11 mouse cellular contexts compared by ENCODE assay signal in the genomic region with DNA sequence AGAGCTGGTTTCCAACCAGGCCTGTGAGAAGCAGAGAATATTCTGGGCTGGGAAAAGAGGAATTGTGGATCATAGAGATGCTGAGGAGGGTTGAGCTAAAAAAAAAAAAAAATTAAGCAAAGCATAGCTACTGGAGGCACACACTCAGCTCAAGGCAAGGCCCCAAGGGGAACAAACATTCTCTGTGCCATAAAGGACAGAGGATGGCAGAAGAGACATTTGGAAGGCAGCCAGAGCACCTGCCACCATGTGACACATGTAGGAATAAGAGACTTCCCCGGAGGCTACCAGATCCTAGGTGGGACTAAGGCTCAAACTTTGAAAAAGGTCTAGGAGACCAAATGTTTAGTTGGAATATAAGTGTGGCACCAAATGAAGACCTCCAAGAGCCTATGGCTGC.
DNase-seq lines count a peak whose midpoint lies in the region; ATAC-seq and TF ChIP-seq lines count a peak whose summit lies in the region.
"Had no signal": no experiment of that assay in that cellular context is flagged by ENCODE, and none has a peak within 500 bp of the region (broad histone marks: within the 10 kb centered on the region; RNA-seq: fewer than 3 reads in every experiment).

No protein-coding gene starts in this region.

- no peak for ATAC-seq in hindbrain, embryonic 12.5 days (ENCODE audit: low FRiP score)
- no peak for ATAC-seq in hindbrain, embryonic 11.5 days (ENCODE audit: low FRiP score)
- no peak for ATAC-seq in forebrain, postnatal 0 days
- 0 out of 2 replicates have a peak, but pooled peaks have one; percentile 18 for ATAC-seq in midbrain, embryonic 13.5 days
- no peak for ATAC-seq in erythroid progenitor cell, adult 5-6 weeks (replicated peaks; ENCODE audit: low FRiP score, poor library complexity, severe bottlenecking)

- WGBS in hindbrain, embryonic 12.5 days, result 77% methylated on average over 1 of the region's 1 CpGs
- 81% methylated on average over 1 of the region's 1 CpGs for WGBS in hindbrain, embryonic 11.5 days
- 80% methylated on average over 1 of the region's 1 CpGs for WGBS in embryonic facial prominence, embryonic 10.5 days
- 41% methylated on average over 1 of the region's 1 CpGs for WGBS in forebrain, postnatal 0 days
- 68% methylated on average over 1 of the region's 1 CpGs for WGBS in midbrain, embryonic 13.5 days

- H3K4me2 ChIP-seq in hindbrain, embryonic 12.5 days (replicated peaks), result peak overlapping the region; percentile 33; the same call in 1 of the 2 replicates
- no peak overlapping the region for H3K4me2 ChIP-seq in hindbrain, embryonic 11.5 days (replicated peaks; ENCODE audit: low read depth, low read length)
- H3K4me2 ChIP-seq in forebrain, postnatal 0 days (ENCODE audit: low read depth), result no peak overlapping the region; the same call in 1 of the 2 replicates
- peak overlapping the region; percentile 48 for H3K4me2 ChIP-seq in midbrain, embryonic 13.5 days (replicated peaks)
- H3K4me2 ChIP-seq: liver, embryonic 11.5 days had no signal

- no peak overlapping the region for H3K27ac ChIP-seq in hindbrain, embryonic 12.5 days
- no peak overlapping the region for H3K27ac ChIP-seq in hindbrain, embryonic 11.5 days (ENCODE audit: low read depth, low read length)
- peak overlapping the region; percentile 40 for H3K27ac ChIP-seq in embryonic facial prominence, embryonic 10.5 days (replicated peaks)
- H3K27ac ChIP-seq in forebrain, postnatal 0 days (ENCODE audit: low read depth, low read length), result peak overlapping the region; percentile 70; the same call in 1 of the 2 replicates
- 0 out of 2 replicates have a peak overlapping the region, but pooled peaks have one; percentile 41 for H3K27ac ChIP-seq in midbrain, embryonic 13.5 days

- no peak for DNase-seq in hindbrain, embryonic 11.5 days (ENCODE audit: low spot score)
- DNase-seq in embryonic facial prominence, embryonic 10.5 days (ENCODE audit: low spot score), result no peak
- no peak for DNase-seq in forebrain, postnatal 0 days
- DNase-seq in Muller cell, postnatal 12 days (ENCODE audit: inconsistent ontology term), result no peak
- DNase-seq in right cerebral cortex, adult 2 months (ENCODE audit: low spot score in 2 of 2), result no peak
- DNase-seq: thymus, postnatal 25 days had no signal

- no peak overlapping the region for H3K9ac ChIP-seq in hindbrain, embryonic 12.5 days
- no peak overlapping the region for H3K9ac ChIP-seq in hindbrain, embryonic 11.5 days (ENCODE audit: low read depth, low read length)
- H3K9ac ChIP-seq in forebrain, postnatal 0 days, result no peak overlapping the region
- H3K9ac ChIP-seq in midbrain, embryonic 13.5 days (replicated peaks), result no peak overlapping the region

- no peak for TF ChIP-seq CTCF in forebrain, postnatal 0 days (IDR thresholded peaks at IDR 0.05; ENCODE audit: low read depth)

- no peak overlapping the region for H3K4me3 ChIP-seq in hindbrain, embryonic 12.5 days
- H3K4me3 ChIP-seq in hindbrain, embryonic 11.5 days (ENCODE audit: low read depth, low read length), result no peak overlapping the region
- H3K4me3 ChIP-seq in embryonic facial prominence, embryonic 10.5 days, result 0 out of 2 replicates have a peak overlapping the region, but pooled peaks have one; percentile 16
- no peak overlapping the region for H3K4me3 ChIP-seq in forebrain, postnatal 0 days (ENCODE audit: low read depth, low read length)
- H3K4me3 ChIP-seq in midbrain, embryonic 13.5 days (replicated peaks), result no peak overlapping the region
- H3K4me3 ChIP-seq: megakaryocyte, embryonic 14.5 days had no signal

- peaks cover 10% of the 10 kb centered on the region for H3K4me1 ChIP-seq in hindbrain, embryonic 12.5 days
- peaks cover 7% of the 10 kb centered on the region for H3K4me1 ChIP-seq in hindbrain, embryonic 11.5 days (replicated peaks; ENCODE audit: control insufficient read depth, insufficient read depth, low read length)
- peaks cover 38% of the 10 kb centered on the region for H3K4me1 ChIP-seq in embryonic facial prominence, embryonic 10.5 days
- peaks cover 16% of the 10 kb centered on the region for H3K4me1 ChIP-seq in forebrain, postnatal 0 days (ENCODE audit: insufficient read depth)
- H3K4me1 ChIP-seq in midbrain, embryonic 13.5 days (replicated peaks), result peaks cover 26% of the 10 kb centered on the region
- H3K4me1 ChIP-seq: megakaryocyte, embryonic 14.5 days had no signal

- no peaks in the 10 kb centered on the region for H3K9me3 ChIP-seq in hindbrain, embryonic 12.5 days (replicated peaks)
- no peaks in the 10 kb centered on the region for H3K9me3 ChIP-seq in hindbrain, embryonic 11.5 days (ENCODE audit: control insufficient read depth, low read length)
- H3K9me3 ChIP-seq in embryonic facial prominence, embryonic 10.5 days, result no peaks in the 10 kb centered on the region
- H3K9me3 ChIP-seq in forebrain, postnatal 0 days (ENCODE audit: low read length), result no peaks in the 10 kb centered on the region
- H3K9me3 ChIP-seq in midbrain, embryonic 13.5 days, result no peaks in the 10 kb centered on the region
- H3K9me3 ChIP-seq: megakaryocyte, embryonic 14.5 days had no signal

- H3K36me3 ChIP-seq in hindbrain, embryonic 12.5 days, result no peaks in the 10 kb centered on the region
- no peaks in the 10 kb centered on the region for H3K36me3 ChIP-seq in hindbrain, embryonic 11.5 days (ENCODE audit: control insufficient read depth, insufficient read depth, low read length)
- no peaks in the 10 kb centered on the region for H3K36me3 ChIP-seq in embryonic facial prominence, embryonic 10.5 days (replicated peaks)
- H3K36me3 ChIP-seq in forebrain, postnatal 0 days (ENCODE audit: insufficient read depth), result no peaks in the 10 kb centered on the region
- no peaks in the 10 kb centered on the region for H3K36me3 ChIP-seq in midbrain, embryonic 13.5 days

- no peaks in the 10 kb centered on the region for H3K27me3 ChIP-seq in hindbrain, embryonic 12.5 days
- H3K27me3 ChIP-seq in hindbrain, embryonic 11.5 days (ENCODE audit: control insufficient read depth, insufficient read depth, low read length), result no peaks in the 10 kb centered on the region
- H3K27me3 ChIP-seq in embryonic facial prominence, embryonic 10.5 days (replicated peaks; ENCODE audit: low read depth, poor library complexity, severe bottlenecking), result no peaks in the 10 kb centered on the region
- H3K27me3 ChIP-seq in forebrain, postnatal 0 days (ENCODE audit: insufficient read depth, low read length), result no peaks in the 10 kb centered on the region
- H3K27me3 ChIP-seq in midbrain, embryonic 13.5 days, result no peaks in the 10 kb centered on the region
- H3K27me3 ChIP-seq: megakaryocyte, embryonic 14.5 days had no signal

Comparison
In these comparisons a context has a peak if more than half of its experiments do, and no peak if none do; other contexts are left out.
1. H3K4me2 ChIP-seq: peak in hindbrain, embryonic 12.5 days (single experiment) and midbrain, embryonic 13.5 days (single experiment); none in hindbrain, embryonic 11.5 days (single experiment) and forebrain, postnatal 0 days (single experiment).
2. H3K27ac ChIP-seq: peak in embryonic facial prominence, embryonic 10.5 days (single experiment), forebrain, postnatal 0 days (single experiment) and midbrain, embryonic 13.5 days (single experiment); none in hindbrain, embryonic 12.5 days (single experiment) and hindbrain, embryonic 11.5 days (single experiment).